Mouse (Mus musculus) liver, embryonic 14.5 days (tissue): ENCODE data around the gene Ikbkg. TPM values are rescaled to one million over a fixed set of nuclear protein-coding genes. Genes with fewer than 3 reads are reported as not detected.

Experiments
- ATAC-seq: fragments of 200-750 bp; cut with Nextera tagmentation; 2 replicates; pipeline ENCODE4 v1.8.0; 2017; ENCODE audit warnings: moderate number of reproducible peaks, mild to moderate bottlenecking, moderate library complexity; ENCODE audit not compliant: insufficient read depth
- DNase-seq, 3 experiments: peaks; one replicate each; pipeline ENCODE4 v3.0.0-alpha.2; 2012 to 2013; ENCODE audit warnings: low read depth in 3 of 3, low spot score in 3 of 3
- H3K27ac ChIP-seq: fragments of 300-500 bp; sonication (generic); 2 replicates; pipeline ENCODE4 v1.5.1; 2014; ENCODE audit warnings: moderate library complexity, mild to moderate bottlenecking, control low read depth, inconsistent platforms
- H3K27me3 ChIP-seq: fragments of 300-500 bp; sonication (generic); 2 replicates; pipeline ENCODE4 v1.6.1; 2014; ENCODE audit warnings: mild to moderate bottlenecking, low read length, moderate library complexity; ENCODE audit not compliant: control insufficient read depth, insufficient read depth
- H3K36me3 ChIP-seq: fragments of 300-500 bp; sonication (generic); replicated peaks from 2 replicates; pipeline ENCODE4 v1.6.1; 2014; ENCODE audit warnings: low read depth; ENCODE audit not compliant: control insufficient read depth, insufficient read depth
- H3K4me1 ChIP-seq, 2 experiments: fragments of 200-500 bp in 1 of 2; fragments of 300-500 bp in 1 of 2; sonication (generic) in 1 of 2; replicated peaks; 2 replicates each; pipeline ENCODE4 v1.6.1; 2012 to 2014; ENCODE audit warnings: antibody characterized with exemption in 1 of 2, inconsistent platforms in 1 of 2, low read length in 1 of 2; ENCODE audit not compliant: control insufficient read depth in 2 of 2, insufficient read depth in 2 of 2
- H3K4me2 ChIP-seq: fragments of 300-500 bp; sonication (generic); 2 replicates; pipeline ENCODE4 v1.6.1; 2014; ENCODE audit warnings: low read depth, mild to moderate bottlenecking, control low read depth, moderate library complexity
- H3K4me3 ChIP-seq, 2 experiments: fragments of 200-500 bp in 1 of 2; fragments of 300-500 bp in 1 of 2; sonication (generic) in 1 of 2; 2 replicates each; pipeline ENCODE4 v1.5.1; 2012 to 2014; ENCODE audit warnings: low read depth in 2 of 2, low read length in 2 of 2, mild to moderate bottlenecking in 2 of 2, control low read depth in 1 of 2, inconsistent platforms in 1 of 2, moderate library complexity in 1 of 2; ENCODE audit not compliant: insufficient read depth in 1 of 2
- H3K9ac ChIP-seq: fragments of 300-500 bp; sonication (generic); replicated peaks from 2 replicates; pipeline ENCODE4 v1.6.1; 2014; ENCODE audit warnings: mild to moderate bottlenecking, control low read depth, moderate library complexity
- H3K9me3 ChIP-seq: fragments of 300-500 bp; sonication (generic); 2 replicates; pipeline ENCODE4 v1.6.1; 2016; ENCODE audit warnings: low read length, mixed read lengths; ENCODE audit not compliant: control insufficient read depth
- CTCF ChIP-seq: IDR thresholded peaks from 2 replicates; pipeline ENCODE4 v1.5.1; 2016; ENCODE audit warnings: antibody characterized with exemption, low read depth, control low read depth
- EP300 ChIP-seq: IDR thresholded peaks from 2 replicates; pipeline ENCODE4 v1.6.1; 2016; ENCODE audit warnings: antibody characterized with exemption, low read depth
- WGBS: fragments of 180-500 bp; shearing (Covaris S2); extraction: QIAGEN DNeasy Blood & Tissue Kit; methylation state at CpG from one replicate; pipeline ENCODE4 v1.1.7; 2014; ENCODE audit not compliant: insufficient replicate concordance; 5-methylcytosine and 5-hydroxymethylcytosine counted together
- polyA plus RNA-seq, 2 experiments: library from polyadenylated mRNA; depleted of rRNA in 1 of 2; stranded (reverse) in 1 of 2; unstranded in 1 of 2; fragments of >200 nt; fragmentation: Nextera tagmentation in 1 of 2; extraction: Ambion mirVana in 1 of 2; gene quantifications; 2 replicates each; pipeline versions ENCODE4 v1.2.1 to v1.2.3; 2012 to 2014

The Ikbkg gene
- polyA plus RNA-seq, 2 experiments, result 13.2 to 18.5 TPM

GRCm38 (mm10) chrX:74388153-74388552 is 4.9 kb upstream of the Ikbkg start:
- Histone ChIP-seq H3K27ac (peak overlapping the region; percentile 46), H3K4me2 (no peak overlapping the region), H3K9ac (no peak overlapping the region), H3K4me3 (no peak overlapping the region), H3K36me3 (no peaks in the 10 kb centered on the region), H3K27me3 (no peaks in the 10 kb centered on the region), H3K9me3 (no peaks in the 10 kb centered on the region), H3K4me1 (peaks cover 15 to 33% of the 10 kb centered on the region in 2 experiments; a peak in 3 of 4 replicates)
- peak; percentile 25; the same call in 1 of the 2 replicates for ATAC-seq
- peak; percentile 70 for TF ChIP-seq EP300
- no peak for TF ChIP-seq CTCF
- peak in 1 of 3 experiments; percentile 31 for DNase-seq

GRCm38 (mm10) chrX:74400136-74400535 is 7.0 kb downstream of the Ikbkg start:
- Histone ChIP-seq H3K4me2 (no peak overlapping the region), H3K9ac (no peak overlapping the region), H3K9me3 (no peaks in the 10 kb centered on the region), H3K36me3 (no peaks in the 10 kb centered on the region), H3K4me1 (no peaks in the 10 kb centered on the region), H3K27me3 (no peaks in the 10 kb centered on the region), H3K4me3 (no peak overlapping the region), H3K27ac (no peak overlapping the region)
- no peak for ATAC-seq
- TF ChIP-seq EP300, result no peak
- TF ChIP-seq CTCF, result no peak
- no peak for DNase-seq
- WGBS, result 62% methylated on average over 3 of the region's 3 CpGs

GRCm38 (mm10) chrX:74408340-74408739 is 15.2 kb downstream of the Ikbkg start:
- H3K4me2 ChIP-seq, result no peak overlapping the region
- H3K9me3 ChIP-seq, result no peaks in the 10 kb centered on the region
- H3K4me3 ChIP-seq, result no peak overlapping the region
- H3K27me3 ChIP-seq, result no peaks in the 10 kb centered on the region
- H3K36me3 ChIP-seq, result no peaks in the 10 kb centered on the region
- no peak for DNase-seq
- no peaks in the 10 kb centered on the region for H3K4me1 ChIP-seq
- ATAC-seq, result no peak
- no peak overlapping the region for H3K27ac ChIP-seq
- TF ChIP-seq EP300, result no peak
- TF ChIP-seq CTCF, result no peak
- WGBS, result 33% methylated on average over 2 of the region's 2 CpGs
- no peak overlapping the region for H3K9ac ChIP-seq

- H3K4me1 ChIP-seq, result no peaks in the 10 kb centered on the region
- H3K4me3 ChIP-seq, result no peak overlapping the region
- DNase-seq (peak in 1 of 3 experiments; percentile 47), ATAC-seq (peak; percentile 35; the same call in 1 of the 2 replicates)
- no peak overlapping the region for H3K9ac ChIP-seq
- no peaks in the 10 kb centered on the region for H3K9me3 ChIP-seq
- peak; percentile 91 for TF ChIP-seq CTCF
- no peak for TF ChIP-seq EP300
- no peaks in the 10 kb centered on the region for H3K36me3 ChIP-seq
- no peak overlapping the region for H3K4me2 ChIP-seq
- no peaks in the 10 kb centered on the region for H3K27me3 ChIP-seq
- no peak overlapping the region for H3K27ac ChIP-seq
These were observed 20.3 kb downstream of the Ikbkg start for GRCm38 (mm10) chrX:74413377-74413776.

- H3K27ac ChIP-seq, result peak overlapping the region; percentile 90
These were observed 31.4 kb downstream of the Ikbkg start for GRCm38 (mm10) chrX:74424443-74424842.

More at GRCm38 (mm10) chrX:74424443-74424842, 31.4 kb downstream of the Ikbkg start:
- Histone ChIP-seq H3K9me3 (no peaks in the 10 kb centered on the region), H3K4me3 (peak overlapping the region; percentile 53 to 77), H3K4me1 (peaks cover 17 to 40% of the 10 kb centered on the region in 2 experiments), H3K4me2 (peak overlapping the region; percentile 83), H3K9ac (peak overlapping the region; percentile 72), H3K27me3 (no peaks in the 10 kb centered on the region), H3K36me3 (no peaks in the 10 kb centered on the region; the same call in 1 of the 2 replicates)
- TF ChIP-seq CTCF (no peak), EP300 (no peak)
- ATAC-seq (peak; percentile 37), DNase-seq (peak in 1 of 3 experiments; percentile 29)
